Mouse (Mus musculus) gastrocnemius, postnatal 4 days (tissue): ENCODE data around the gene Dnal1. TPM values are rescaled to one million over a fixed set of nuclear protein-coding genes. Genes with fewer than 3 reads are reported as not detected.

ENCODE experiments used
- DNase-seq, 2 experiments: peaks; one replicate each; pipeline ENCODE4 v3.0.0; 2021 to 2022; ENCODE audit warnings: low spot score in 2 of 2, mixed read lengths in 2 of 2
- total RNA-seq, 2 experiments: library from RNA; stranded (reverse); gene quantifications; 2 replicates each; pipeline ENCODE4 v1.2.3; 2021

Gene Dnal1
- total RNA-seq, 2 experiments from 2014 or later: 10.2 to 14.8 TPM

GRCm38 (mm10) chr12:84161116-84161515 lies 47.0 kb downstream of the Dnal1 start:
- DNase-seq: no peak

GRCm38 (mm10) chr12:84161616-84162433 lies 47.7 kb downstream of the Dnal1 start:
- no peak for DNase-seq

- no peak for DNase-seq
These were observed 49.0 kb downstream of the Dnal1 start for GRCm38 (mm10) chr12:84163133-84163532.

- DNase-seq: no peak
These were observed 49.5 kb downstream of the Dnal1 start for GRCm38 (mm10) chr12:84163586-84164110.

- DNase-seq: no peak
These were observed 51.6 kb downstream of the Dnal1 start for GRCm38 (mm10) chr12:84165631-84166373.

- DNase-seq: no peak
These were observed 56.4 kb downstream of the Dnal1 start for GRCm38 (mm10) chr12:84170610-84171009.

- DNase-seq: no peak
These were observed 58.0 kb downstream of the Dnal1 start for GRCm38 (mm10) chr12:84172216-84172615.

GRCm38 (mm10) chr12:84172862-84173261 lies 58.7 kb downstream of the Dnal1 start:
- DNase-seq: no peak

- DNase-seq: no peak
These were observed 59.2 kb downstream of the Dnal1 start for GRCm38 (mm10) chr12:84173309-84173915.

- DNase-seq: no peak
These were observed 60.1 kb downstream of the Dnal1 start for GRCm38 (mm10) chr12:84174190-84174811.

- DNase-seq: peak in 1 of 2 experiments; percentile 69
These were observed 60.7 kb downstream of the Dnal1 start for GRCm38 (mm10) chr12:84174871-84175270.

GRCm38 (mm10) chr12:84175659-84176061 lies 61.5 kb downstream of the Dnal1 start:
- DNase-seq: peak in 1 of 2 experiments; percentile 84

- DNase-seq: peak in 1 of 2 experiments; percentile 50
These were observed 62.1 kb downstream of the Dnal1 start for GRCm38 (mm10) chr12:84176126-84176769.

GRCm38 (mm10) chr12:84176886-84177765 lies 63.0 kb downstream of the Dnal1 start:
- DNase-seq: no peak

- no peak for DNase-seq
These were observed 63.9 kb downstream of the Dnal1 start for GRCm38 (mm10) chr12:84178052-84178451.

- DNase-seq: no peak
These were observed 64.7 kb downstream of the Dnal1 start for GRCm38 (mm10) chr12:84178652-84179445.

GRCm38 (mm10) chr12:84180090-84180489 lies 65.9 kb downstream of the Dnal1 start:
- no peak for DNase-seq

GRCm38 (mm10) chr12:84180701-84181435 lies 66.7 kb downstream of the Dnal1 start:
- peak in 1 of 2 experiments; percentile 66 for DNase-seq
